Mouse (Mus musculus) central nervous system, embryonic 14 days (tissue): ENCODE results near the gene Slitrk6. TPM values are rescaled to one million over a fixed set of nuclear protein-coding genes. Genes with fewer than 3 reads are reported as not detected.

Source experiments
- polyA plus RNA-seq: library from polyadenylated mRNA; depleted of rRNA; stranded (reverse); fragments of >200 nt; gene quantifications from 2 replicates; pipeline ENCODE4 v1.2.3, GENCODE M21; 2012; rRNA removed

Slitrk6 gene
- polyA plus RNA-seq, result 2.2 and 4.2 TPM in 2 replicates

GRCm38 (mm10) chr14:110754484-110755307 is at the start of gene Slitrk6:
TSS of gene Slitrk6 (minus strand) at chr14:110755149.

